Mouse (Mus musculus): ENCODE measurements around the gene Mettl2.
"Not testable (repeated sequence)": the region's sequence is repeated elsewhere in the genome, so short reads cannot be mapped to it uniquely, and the experiment has no call there.

Mettl2 gene

DNA sequence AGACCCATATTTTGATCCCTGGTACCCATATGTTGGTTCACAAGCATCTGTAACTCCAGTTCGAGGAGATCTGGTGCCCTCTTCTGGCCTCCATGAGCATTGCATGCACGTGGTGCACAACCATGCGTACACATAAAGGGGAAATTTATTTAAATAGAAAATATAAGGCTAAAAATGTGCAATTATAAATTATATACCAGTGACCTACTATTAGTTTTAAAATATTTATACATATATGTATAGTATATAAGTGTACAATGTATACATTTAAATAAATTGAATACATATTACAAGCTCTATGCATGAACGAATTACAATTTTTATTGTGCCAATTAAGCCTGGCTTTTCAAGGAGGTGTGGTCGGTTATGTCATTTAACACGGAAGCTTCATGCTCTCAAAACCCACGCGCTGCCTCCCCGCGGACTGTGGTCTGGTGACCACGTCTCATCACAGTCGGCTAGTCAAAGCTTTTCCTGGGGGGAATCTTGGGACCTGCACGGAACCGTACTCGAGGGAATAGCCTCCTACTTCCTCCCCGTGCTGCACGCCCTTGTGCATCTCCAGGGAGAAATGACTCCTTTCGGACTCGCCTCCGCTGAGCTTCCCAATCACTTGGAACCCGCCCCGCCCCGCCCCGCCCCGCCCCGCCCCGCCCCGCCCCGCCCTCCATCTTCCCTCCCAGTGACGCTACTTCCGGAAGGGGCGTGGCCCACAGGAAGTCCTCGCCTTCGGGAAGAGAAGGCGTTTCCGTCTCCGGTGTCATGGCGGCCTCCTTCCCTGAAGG lies at the start of gene Mettl2:
Gene Mettl2, plus strand, starts transcription at position 691 of the 785 bp plus-strand sequence.
- DNase-seq (ENCODE audit: low read depth, low spot score) = peak; percentile 78

DNA sequence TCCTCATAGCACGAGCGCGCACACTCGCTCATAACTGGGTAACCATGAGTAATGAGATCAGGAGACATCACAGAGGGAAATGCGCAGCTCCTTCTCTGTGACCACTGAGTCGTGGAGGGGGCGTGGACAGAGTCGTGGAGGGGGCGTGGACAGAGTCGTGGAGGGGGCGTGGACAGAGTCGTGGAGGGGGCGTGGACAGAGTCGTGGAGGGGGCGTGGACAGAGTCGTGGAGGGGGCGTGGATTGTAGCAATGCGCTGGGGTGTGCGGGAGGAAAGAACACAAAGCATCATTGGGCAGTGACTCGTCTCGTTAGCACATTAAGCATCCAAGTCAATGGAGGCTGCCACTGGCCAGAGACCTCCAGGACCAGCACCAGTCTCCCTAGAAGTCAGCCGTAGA lies 13.8 kb upstream of the Mettl2 start:
- DNase-seq (ENCODE audit: low read depth, low spot score) = not testable (repeated sequence)

DNA sequence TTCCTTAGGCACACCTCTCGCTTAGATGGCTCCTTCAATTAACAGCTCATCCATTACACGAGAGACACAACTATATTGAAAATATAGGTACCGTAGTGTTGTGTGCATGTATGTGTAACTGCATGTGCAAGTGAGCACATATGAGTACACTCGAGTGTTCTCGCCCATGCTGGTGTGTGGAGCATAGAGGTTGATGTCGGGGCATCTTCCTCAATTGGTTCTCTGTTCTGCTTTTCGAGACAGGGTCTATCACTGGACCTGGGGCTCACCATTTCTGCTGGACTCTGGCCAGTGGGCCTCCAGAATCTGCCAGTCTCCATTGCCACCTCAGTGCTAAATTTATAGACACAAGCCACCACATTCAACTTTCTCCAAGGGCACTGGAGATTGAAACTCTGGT lies 8.4 kb upstream of the Mettl2 start:
- DNase-seq (ENCODE audit: low read depth, low spot score) = no peak

DNA sequence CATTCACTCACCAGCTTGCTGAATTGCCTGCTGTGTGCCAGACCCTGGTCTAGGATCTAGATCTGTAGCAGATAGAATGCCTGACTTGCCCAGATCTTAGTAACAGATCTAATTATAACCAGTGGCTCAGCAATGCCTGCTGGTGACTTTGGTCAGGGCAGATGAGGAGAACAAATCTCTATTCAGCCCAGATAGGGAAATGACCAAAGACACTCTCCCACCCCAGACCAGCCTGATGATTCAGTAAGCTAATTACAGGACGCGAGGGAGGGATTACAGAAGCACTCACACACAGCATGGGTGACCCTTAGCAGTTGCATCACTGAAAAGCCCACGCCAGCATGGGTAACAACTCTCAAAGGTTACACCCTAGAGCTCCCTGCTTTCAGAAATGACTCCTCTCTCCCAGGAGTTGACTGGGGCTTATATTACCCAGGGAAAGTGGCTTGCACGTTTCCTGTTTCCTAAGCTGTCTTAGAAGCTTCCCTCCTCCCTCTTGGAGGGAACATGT lies 5.6 kb upstream of the Mettl2 start:
- no peak for DNase-seq (ENCODE audit: low read depth, low spot score)

DNA sequence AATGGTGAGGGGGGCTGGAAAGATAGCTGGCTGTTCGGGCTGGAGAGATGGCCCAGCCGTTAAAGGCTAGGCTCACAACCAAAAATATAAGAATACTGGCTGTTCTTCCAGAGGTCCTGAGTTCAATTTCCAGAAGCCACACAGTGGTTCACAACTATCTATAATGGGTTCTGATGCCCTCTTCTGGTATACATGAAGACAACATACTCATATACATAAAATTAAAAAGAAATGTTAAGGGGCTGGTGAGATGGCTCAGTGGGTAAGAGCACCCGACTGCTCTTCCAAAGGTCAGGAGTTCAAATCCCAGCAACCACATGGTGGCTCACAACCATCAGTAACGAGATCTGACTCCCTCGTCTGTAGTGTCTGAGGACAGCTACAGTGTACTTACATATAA lies 4.4 kb upstream of the Mettl2 start:
- not testable (repeated sequence) for DNase-seq (ENCODE audit: low read depth, low spot score)

DNA sequence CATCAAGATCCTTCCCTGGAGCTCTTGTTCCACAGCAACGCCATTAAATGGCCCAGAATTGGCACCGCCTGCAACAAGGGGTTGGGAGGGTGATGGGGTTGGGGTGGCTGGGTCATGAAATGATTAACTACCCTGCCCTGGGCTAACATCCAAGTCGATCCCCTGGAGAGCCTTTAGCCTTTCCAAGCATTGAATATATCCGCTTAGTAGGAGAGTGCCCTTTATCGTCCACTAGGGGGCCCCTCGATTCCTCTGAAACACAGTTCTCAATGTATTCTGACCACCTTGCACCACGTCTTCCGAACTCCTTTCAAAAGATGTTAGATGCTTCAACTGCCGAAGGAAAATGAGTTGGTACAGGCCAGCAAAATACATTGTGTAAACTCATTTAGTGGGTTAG lies 2.2 kb upstream of the Mettl2 start:
- no peak for DNase-seq (ENCODE audit: low read depth, low spot score)

DNA sequence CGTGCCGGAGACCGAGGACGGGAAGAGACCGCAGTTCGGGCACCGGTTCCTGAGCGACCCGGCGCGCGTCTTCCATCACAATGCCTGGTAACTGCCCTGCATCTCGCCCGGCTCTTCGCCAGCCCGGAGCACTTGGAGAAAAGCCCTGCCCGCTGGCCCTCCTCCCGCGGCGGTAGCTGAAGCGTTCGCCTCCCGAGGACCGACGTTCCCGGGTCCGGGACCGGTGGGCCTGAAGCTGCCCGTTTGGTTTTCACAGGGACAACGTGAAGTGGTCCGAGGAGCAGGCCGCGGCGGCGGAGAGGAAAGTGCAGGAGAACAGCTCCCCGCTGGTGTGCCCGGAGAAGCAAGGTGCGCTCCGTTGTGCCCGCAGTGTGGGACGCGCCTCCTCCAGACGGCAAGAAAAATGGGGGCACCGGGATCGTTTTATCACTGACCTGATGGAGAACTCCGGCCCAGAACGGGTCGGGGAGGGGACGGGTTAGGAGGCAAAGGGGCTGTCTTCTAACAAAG lies 350 bp downstream of the Mettl2 start:
- no peak for DNase-seq (ENCODE audit: low read depth, low spot score)

DNA sequence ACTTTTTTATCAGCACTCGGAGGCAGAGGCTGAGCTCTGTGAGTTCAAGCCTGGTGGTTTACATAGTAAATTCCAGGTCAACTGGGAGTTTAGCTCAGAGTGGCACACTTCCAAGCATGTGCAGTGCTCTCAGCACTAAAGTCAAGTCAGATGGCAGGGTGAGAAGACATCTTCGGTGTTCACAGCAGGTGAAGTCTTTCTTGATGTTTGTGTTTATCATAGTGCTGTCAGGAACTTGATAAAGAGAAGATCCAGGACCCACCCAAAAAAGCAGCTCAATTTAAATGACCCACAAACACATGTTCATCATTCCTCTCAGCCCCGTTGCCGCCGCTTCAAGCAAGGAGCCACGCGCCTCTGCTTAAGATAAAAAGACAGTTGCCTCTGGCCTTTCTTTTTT lies 9.5 kb downstream of the Mettl2 start:
- no peak for DNase-seq (ENCODE audit: low read depth, low spot score)

DNA sequence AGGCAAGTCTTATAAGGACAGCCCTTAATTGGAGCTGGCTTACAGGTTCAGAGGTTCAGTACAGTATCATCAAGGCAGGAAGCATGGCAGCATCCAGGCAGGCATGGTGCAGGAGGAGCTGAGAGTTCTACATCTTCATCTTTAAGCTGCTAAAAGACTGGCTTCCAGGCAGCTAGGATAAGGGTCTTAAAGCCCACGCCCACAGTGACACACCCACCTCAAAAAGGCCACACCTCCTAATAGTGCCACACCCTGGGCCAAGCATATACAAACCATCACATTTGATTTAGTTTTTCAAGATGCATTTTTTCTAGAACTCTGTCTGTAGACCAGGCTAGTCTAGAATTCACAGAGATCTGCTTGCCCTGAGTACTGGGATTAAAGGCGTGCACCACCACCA lies 11.0 kb downstream of the Mettl2 start:
- not testable (repeated sequence) for DNase-seq (ENCODE audit: low read depth, low spot score)

DNA sequence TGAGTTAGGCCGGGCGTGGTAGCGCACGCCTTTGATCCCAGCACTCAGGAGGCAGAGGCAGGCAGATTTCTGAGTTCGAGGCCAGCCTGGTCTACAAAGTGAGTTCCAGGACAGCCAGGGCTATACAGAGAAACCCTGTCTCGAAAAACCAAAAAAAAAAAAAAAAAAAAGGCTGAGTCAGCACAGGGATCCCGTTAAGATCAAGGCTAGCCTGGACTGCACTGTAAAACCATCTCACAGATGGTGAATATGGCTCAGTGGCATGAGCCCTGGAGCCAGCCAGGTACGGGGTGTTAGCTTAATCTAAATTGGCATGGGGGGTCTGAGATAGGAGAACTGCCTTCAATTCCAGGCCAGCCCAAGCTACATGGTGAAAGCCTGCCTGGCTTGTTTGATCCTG lies 14.3 kb downstream of the Mettl2 start:
- not testable (repeated sequence) for DNase-seq (ENCODE audit: low read depth, low spot score)

DNA sequence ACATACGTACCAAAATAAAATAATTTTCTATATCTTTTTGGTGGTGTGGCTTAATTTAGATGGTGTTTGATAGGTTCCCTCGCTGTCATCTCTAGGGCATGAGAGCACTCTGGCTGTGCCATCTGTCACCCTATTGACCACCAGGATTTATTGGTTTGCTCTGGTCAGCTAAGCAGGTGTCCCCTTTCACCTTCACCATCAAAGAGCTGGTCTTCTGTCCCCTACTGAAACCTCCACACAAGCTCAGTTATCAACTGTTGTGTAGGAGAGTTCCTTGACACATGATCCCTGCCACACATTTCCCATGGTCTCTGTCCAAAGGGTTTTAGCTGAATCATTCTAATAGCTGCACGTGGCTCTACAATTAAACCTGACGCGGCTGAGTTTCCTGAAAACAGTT lies 14.9 kb downstream of the Mettl2 start:
- no peak for DNase-seq (ENCODE audit: low read depth, low spot score)

DNA sequence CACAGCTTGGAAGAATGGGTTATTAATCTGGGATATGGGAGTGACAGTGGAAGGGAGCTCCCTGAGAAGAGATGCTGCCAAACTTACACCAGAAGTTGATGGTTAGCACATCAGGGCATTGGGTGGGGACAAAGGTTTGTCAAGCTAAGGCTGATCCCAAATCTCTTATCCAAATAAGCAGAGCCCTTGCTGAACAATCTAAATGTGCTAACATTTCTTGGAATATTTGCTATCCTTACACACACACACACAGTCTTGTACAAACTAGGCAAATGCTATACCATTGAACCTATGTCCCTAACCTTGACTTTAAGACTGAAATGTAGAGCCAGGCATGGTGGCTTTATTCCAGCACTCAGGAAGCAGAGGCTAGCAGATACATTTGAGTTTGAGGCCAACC lies 17.3 kb downstream of the Mettl2 start:
- DNase-seq (ENCODE audit: low read depth, low spot score) = no peak

DNA sequence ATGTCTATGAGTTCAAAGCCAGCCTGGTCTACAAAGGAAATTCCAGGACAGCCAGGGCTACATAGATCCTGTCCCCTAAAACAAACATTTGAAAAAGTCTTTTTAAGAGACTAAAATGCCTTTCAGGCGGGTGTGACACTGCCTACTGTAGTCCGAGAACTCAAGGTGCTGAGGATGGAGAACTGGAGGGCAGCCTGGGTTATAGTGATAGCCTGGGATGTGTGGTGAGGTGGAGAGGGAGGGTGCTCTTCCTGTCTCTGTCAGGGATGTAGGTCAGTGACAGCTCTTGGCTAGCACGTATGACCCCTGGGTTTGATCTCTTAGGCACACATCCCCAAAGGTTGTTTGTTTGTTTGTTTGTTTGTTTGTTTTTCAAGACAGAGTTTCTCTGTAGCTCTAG lies 17.9 kb downstream of the Mettl2 start:
- no peak for DNase-seq (ENCODE audit: low read depth, low spot score)

DNA sequence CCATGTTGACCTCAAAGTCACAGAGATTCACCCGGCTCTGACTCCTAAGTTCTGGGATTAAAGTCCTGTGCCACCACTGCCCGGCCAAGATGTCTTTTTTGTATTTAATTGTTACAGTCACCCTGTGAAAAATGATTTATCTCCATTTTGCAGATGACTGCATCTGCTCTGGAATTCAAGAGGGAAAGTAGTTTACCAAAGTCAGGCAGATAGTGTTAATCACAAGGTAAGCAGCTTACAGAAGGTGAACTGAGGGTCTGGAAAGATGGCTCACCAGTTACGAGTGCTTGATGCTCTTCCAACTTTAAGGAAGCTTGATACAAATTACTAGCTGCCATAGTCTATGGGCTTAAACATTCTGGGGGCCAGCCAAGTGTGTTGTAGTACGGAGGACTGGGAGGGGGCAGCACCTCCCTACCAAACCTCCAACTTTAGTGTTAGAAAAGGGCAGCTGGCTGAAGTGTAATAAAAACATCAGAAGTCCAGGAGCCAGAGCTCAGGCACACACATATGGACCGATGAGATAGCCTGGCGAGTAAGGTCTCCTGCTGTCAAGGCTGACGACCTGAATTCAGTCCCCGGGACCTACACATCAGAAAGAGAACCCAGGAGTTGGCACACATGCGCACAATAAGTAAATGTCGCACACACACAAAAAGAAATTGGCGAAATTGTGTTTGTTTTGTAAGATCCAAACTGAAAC lies 18.4 kb downstream of the Mettl2 start:
- DNase-seq (ENCODE audit: low read depth, low spot score) = no peak

DNA sequence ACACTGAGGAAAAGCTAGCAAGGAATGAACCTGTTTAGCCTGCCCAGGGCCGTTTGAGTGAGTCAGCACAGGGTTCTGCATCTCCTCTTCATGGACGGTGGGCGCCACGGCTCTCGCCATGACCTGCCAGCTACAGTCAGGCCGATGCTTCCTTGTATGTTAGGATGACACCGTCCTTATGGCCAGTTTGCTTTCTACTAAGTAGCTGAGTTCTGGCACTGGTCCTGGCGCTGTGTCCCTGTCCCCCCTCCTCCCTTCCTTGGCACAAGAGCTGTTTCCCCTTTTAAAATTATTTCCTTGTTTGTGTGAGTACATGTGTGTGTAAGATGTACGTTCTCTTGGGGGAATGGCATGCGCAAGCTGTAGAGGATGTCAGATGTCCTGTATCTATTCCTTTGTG lies 19.0 kb downstream of the Mettl2 start:
- no peak for DNase-seq (ENCODE audit: low read depth, low spot score)

DNA sequence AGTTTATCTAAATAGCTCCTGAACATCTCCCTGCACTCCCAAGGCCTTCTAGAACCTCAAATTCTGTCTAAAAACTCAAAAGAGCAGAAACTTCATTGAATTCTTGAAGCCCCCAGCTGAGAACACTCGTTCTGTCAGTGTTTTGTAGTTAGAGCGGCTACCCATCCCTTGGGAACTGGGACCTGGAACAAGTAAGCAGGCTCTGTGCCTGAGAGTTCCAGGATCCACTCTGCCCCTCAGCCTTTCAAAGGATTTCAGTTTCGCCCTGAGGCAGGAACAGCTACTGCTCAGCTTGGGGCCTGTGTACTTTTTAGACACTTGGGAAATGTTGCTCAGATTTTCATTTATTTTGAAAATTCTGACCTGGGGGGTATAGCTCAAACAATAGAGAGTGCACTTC lies 20.4 kb downstream of the Mettl2 start, which contains the start of gene Gm10842:
Gene Gm10842, plus strand, starts transcription at position 301 of the 400 bp plus-strand sequence.
- DNase-seq (ENCODE audit: low read depth, low spot score) = no peak

DNA sequence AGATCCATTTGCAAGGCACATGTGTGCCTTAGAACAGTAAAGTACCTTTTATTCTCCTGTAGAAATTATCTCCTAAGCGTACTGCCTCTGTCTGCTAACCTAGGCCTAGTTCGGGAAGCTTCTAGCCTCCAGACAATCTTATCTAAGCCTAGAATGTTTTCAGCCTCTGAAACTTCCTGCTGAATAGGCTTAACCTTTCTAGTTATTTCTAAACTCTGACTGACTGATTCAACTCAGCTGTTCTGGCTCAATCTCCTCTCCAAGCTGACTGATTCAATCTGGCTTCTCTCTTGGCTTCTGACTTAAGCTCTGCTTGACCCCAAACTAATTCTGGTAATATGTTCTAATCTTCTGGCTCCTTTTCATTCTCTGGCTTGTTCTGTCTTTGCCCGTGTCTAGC lies 23.1 kb downstream of the Mettl2 start:
- no peak for DNase-seq (ENCODE audit: low read depth, low spot score)

DNA sequence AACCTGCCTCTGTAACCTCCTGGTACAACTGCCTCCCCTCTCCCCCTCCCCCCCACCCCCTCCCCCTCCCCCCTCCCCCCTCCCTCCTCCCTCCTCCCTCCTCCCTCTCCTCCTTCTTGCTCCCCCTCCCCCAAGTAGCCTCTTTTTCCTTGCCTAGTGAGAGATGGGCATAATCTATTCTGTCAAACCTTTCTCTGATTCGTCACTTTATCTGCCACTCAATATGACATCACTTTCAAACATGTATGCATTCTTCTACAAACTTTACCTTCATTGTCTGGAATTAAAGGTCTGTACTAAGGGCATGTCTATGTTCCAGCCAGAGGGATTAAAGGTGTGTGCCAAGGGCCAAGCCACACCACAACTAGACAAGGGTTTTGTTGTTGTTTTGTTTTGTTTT lies 23.5 kb downstream of the Mettl2 start:
- no peak for DNase-seq (ENCODE audit: low read depth, low spot score)

DNA sequence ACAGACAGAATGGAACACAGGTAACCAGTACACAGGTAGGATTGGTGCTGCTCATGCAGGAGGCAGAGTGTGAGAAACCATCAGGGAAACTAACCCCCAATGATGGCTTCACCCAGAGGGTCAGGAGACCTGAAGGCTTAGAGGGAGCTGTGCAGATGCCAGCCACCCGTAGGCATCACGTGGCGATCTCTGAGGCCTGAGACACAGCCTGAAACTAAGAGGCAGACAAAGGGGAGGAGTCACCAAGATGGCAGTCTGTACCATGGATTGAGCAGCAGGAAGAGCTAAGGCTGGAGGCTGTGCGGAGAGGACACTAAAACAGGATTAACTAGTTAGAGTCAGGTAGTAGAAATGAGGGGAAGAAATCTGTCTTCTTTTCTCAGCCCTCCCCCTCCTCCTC lies 24.5 kb downstream of the Mettl2 start:
- no peak for DNase-seq (ENCODE audit: low read depth, low spot score)

DNA sequence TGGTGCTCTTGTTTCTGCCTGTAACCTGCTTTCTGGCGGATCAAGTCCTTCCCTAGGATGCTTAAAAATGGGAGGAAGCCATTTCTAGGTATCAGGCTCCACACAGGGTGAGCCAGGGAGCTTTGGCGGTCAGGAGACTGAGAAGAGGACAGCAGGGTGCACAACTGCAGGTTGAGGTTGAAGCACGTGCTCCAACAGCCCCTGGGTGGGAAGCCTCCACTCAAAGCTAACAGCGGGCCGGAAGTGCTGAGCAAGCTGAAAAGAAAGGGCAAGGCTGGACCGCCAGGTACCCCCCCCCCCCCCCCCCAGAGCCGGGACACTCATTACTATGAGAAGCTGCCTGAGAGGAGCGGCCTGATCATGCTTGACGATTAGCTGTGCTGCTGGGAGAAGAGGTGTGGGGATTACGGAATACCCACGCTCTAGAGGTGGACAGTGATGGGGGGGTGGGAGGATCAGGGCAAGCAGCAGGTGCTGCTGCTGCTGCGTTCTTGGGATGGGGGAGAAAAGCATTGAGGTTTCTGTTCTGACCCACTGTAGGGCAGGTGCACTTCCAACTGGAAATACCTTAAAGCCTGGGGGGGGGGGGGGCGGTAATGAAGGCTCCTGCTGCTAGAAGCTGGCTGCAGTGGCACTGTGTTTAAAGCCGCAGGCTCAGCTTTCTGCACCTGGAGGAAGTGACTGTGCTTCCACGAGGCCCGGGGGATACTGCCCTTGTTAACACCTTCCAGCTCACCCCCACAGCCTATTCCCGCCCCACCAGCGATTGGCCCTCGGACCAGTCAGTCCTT lies 25.2 kb downstream of the Mettl2 start:
- DNase-seq (ENCODE audit: low read depth, low spot score) = no peak

DNA sequence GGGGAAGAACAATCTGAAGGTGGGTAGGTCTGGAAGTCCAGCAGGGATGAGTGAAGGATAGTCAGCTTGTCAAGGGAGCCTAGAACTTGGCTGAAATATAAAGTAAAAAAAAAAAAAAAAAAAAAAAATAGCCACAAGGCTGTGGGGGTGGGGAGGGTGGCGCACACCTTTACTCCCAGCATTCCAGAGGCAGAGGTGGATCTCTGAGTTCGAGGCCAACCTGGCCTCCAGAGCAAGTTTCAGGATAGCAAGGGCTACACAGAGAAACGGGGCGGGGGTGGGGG lies 25.7 kb downstream of the Mettl2 start:
- no peak for DNase-seq (ENCODE audit: low read depth, low spot score)

DNA sequence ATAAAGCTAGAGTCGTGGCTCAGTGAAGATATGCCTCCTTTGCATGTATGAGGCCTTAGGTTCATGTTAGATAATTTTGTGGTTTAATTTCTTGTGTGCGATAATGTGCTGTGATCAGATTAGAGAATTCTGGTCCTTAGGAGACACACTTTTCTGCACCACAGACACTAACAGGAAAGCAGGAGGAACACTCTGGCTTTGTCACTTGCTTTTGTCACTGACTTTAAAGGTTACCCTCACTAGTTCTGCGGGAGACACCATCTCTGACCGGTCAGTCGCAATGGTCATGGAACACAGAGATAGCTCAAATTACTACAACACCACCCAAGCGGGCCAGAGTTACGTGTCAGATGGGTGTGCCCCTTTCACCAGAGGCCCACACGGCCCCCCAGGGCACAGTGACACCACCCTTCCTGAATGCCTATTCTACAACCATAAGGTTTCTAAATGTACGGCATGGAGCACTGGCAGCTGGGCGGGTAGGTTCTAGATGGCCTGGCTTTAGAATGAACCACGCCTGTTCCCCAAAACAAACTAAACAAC lies 26.2 kb downstream of the Mettl2 start:
- no peak for DNase-seq (ENCODE audit: low read depth, low spot score)
